Mouse (Mus musculus) mesoderm, embryonic 11.5 days (tissue): ENCODE measurements at regions not wholly inside any gene's neighbourhood (a gene's known extent, or its start where the extent isn't known, plus 50 kb on each side); places are given as distances from the start of the nearest gene placed in this dataset.

Experiments
- DNase-seq: peaks from one replicate; pipeline ENCODE4 v3.0.0-alpha.2; 2012; ENCODE audit warnings: low read depth, low spot score

- no peak for DNase-seq
Observed at GRCm38 (mm10) chr13:112121110-112121509, 167.1 kb upstream of the Ankrd55 start.

GRCm38 (mm10) chr13:112122842-112123373, 165.3 kb upstream of the Ankrd55 start:
- no peak for DNase-seq

- DNase-seq = no peak
Observed at GRCm38 (mm10) chr13:112125769-112126469, 162.3 kb upstream of the Ankrd55 start.

GRCm38 (mm10) chr13:112130220-112130619, 158.0 kb upstream of the Ankrd55 start:
- DNase-seq = no peak

- no peak for DNase-seq
Observed at GRCm38 (mm10) chr13:112130774-112131173, 157.5 kb upstream of the Ankrd55 start.

GRCm38 (mm10) chr13:112131191-112131590, 157.1 kb upstream of the Ankrd55 start:
- DNase-seq = no peak

GRCm38 (mm10) chr13:112133736-112134135, 154.5 kb upstream of the Ankrd55 start:
- no peak for DNase-seq

- no peak for DNase-seq
Observed at GRCm38 (mm10) chr13:112134701-112135100, 153.6 kb upstream of the Ankrd55 start.

- no peak for DNase-seq
Observed at GRCm38 (mm10) chr13:112135777-112136176, 152.5 kb upstream of the Ankrd55 start.

GRCm38 (mm10) chr13:112136850-112137249, 151.4 kb upstream of the Ankrd55 start:
- DNase-seq = no peak

- no peak for DNase-seq
Observed at GRCm38 (mm10) chr13:112140871-112141270, 147.4 kb upstream of the Ankrd55 start.

- no peak for DNase-seq
Observed at GRCm38 (mm10) chr13:112144393-112145348, 143.6 kb upstream of the Ankrd55 start.

GRCm38 (mm10) chr13:112152614-112153550, 135.4 kb upstream of the Ankrd55 start:
- peak; percentile 58 for DNase-seq

- peak; percentile 54 for DNase-seq
Observed at GRCm38 (mm10) chr13:112153681-112154127, 134.5 kb upstream of the Ankrd55 start.

GRCm38 (mm10) chr13:112159430-112160172, 128.7 kb upstream of the Ankrd55 start:
- DNase-seq = no peak

GRCm38 (mm10) chr13:112160173-112160641, 128.0 kb upstream of the Ankrd55 start:
- DNase-seq = no peak

- no peak for DNase-seq
Observed at GRCm38 (mm10) chr13:112160726-112161125, 127.5 kb upstream of the Ankrd55 start.

GRCm38 (mm10) chr13:112161886-112162285, 126.4 kb upstream of the Ankrd55 start:
- no peak for DNase-seq

GRCm38 (mm10) chr13:112165921-112166320, 122.3 kb upstream of the Ankrd55 start:
- DNase-seq = no peak

- no peak for DNase-seq
Observed at GRCm38 (mm10) chr13:112166338-112166802, 121.9 kb upstream of the Ankrd55 start.
